Comparison of ENCODE assay signal across 10 mouse cellular contexts in genomic region chr11:79144043-79144591, GRCm38 (mm10). TPM values are rescaled to one million over a fixed set of nuclear protein-coding genes. Genes with fewer than 3 reads are reported as not detected.
DNase-seq lines count a peak whose midpoint lies in the region; ATAC-seq and TF ChIP-seq lines count a peak whose summit lies in the region.
"Had no signal": no experiment of that assay in that cellular context is flagged by ENCODE, and none has a peak within 500 bp of the region (broad histone marks: within the 10 kb centered on the region; RNA-seq: fewer than 3 reads in every experiment).

No protein-coding gene starts in this region.

- no peak for TF ChIP-seq POLR2A in kidney, adult 2 months (IDR thresholded peaks at IDR 0.05; ENCODE audit: low read depth, low read length)

- H3K27ac ChIP-seq in kidney, postnatal 0 days, result no peak overlapping the region
- H3K27ac ChIP-seq in kidney, adult 2 months (ENCODE audit: insufficient read depth, low read depth, low read length), result no peak overlapping the region
- H3K27ac ChIP-seq in embryonic facial prominence, embryonic 15.5 days (replicated peaks), result no peak overlapping the region
- H3K27ac ChIP-seq in intestine, embryonic 14.5 days (ENCODE audit: low read depth), result no peak overlapping the region
- 0 out of 2 replicates have a peak overlapping the region, but pooled peaks have one; percentile 38 for H3K27ac ChIP-seq in neural tube, embryonic 13.5 days (replicated peaks)

- no peaks in the 10 kb centered on the region; the same call in 1 of the 2 replicates for H3K4me1 ChIP-seq in kidney, postnatal 0 days (replicated peaks; ENCODE audit: insufficient read depth, low read length)
- peaks cover 7% of the 10 kb centered on the region; the same call in 1 of the 2 replicates for H3K4me1 ChIP-seq in kidney, adult 2 months (ENCODE audit: control insufficient read depth, insufficient read depth, low read length)
- peaks cover 40% of the 10 kb centered on the region for H3K4me1 ChIP-seq in embryonic facial prominence, embryonic 15.5 days
- H3K4me1 ChIP-seq in intestine, embryonic 14.5 days (replicated peaks; ENCODE audit: control insufficient read depth, insufficient read depth, low read length), result peaks cover 25% of the 10 kb centered on the region
- peaks cover 46% of the 10 kb centered on the region for H3K4me1 ChIP-seq in neural tube, embryonic 13.5 days (replicated peaks)

- no peaks in the 10 kb centered on the region for H3K36me3 ChIP-seq in kidney, postnatal 0 days (ENCODE audit: insufficient read depth, low read length)
- no peaks in the 10 kb centered on the region for H3K36me3 ChIP-seq in kidney, adult 2 months (ENCODE audit: control insufficient read depth, insufficient read depth, low read length)
- no peaks in the 10 kb centered on the region for H3K36me3 ChIP-seq in embryonic facial prominence, embryonic 15.5 days
- no peaks in the 10 kb centered on the region for H3K36me3 ChIP-seq in intestine, embryonic 14.5 days (ENCODE audit: control insufficient read depth, insufficient read depth, low read length)
- no peaks in the 10 kb centered on the region for H3K36me3 ChIP-seq in neural tube, embryonic 13.5 days

- H3K9ac ChIP-seq in kidney, postnatal 0 days (ENCODE audit: low read depth, low read length), result no peak overlapping the region
- H3K9ac ChIP-seq in embryonic facial prominence, embryonic 15.5 days, result no peak overlapping the region
- no peak overlapping the region for H3K9ac ChIP-seq in intestine, embryonic 14.5 days (ENCODE audit: low read length)
- peak overlapping the region; percentile 91; the same call in 1 of the 2 replicates for H3K9ac ChIP-seq in neural tube, embryonic 13.5 days

- no peaks in the 10 kb centered on the region for H3K9me3 ChIP-seq in kidney, postnatal 0 days (replicated peaks; ENCODE audit: low read length)
- no peaks in the 10 kb centered on the region for H3K9me3 ChIP-seq in embryonic facial prominence, embryonic 15.5 days (replicated peaks)
- H3K9me3 ChIP-seq in intestine, embryonic 14.5 days (ENCODE audit: control insufficient read depth, low read length), result no peaks in the 10 kb centered on the region
- no peaks in the 10 kb centered on the region for H3K9me3 ChIP-seq in neural tube, embryonic 13.5 days

- no peaks in the 10 kb centered on the region for H3K27me3 ChIP-seq in kidney, postnatal 0 days (ENCODE audit: insufficient read depth, low read length)
- H3K27me3 ChIP-seq in kidney, adult 2 months (replicated peaks; ENCODE audit: control insufficient read depth, insufficient read depth, low read length), result no peaks in the 10 kb centered on the region
- no peaks in the 10 kb centered on the region for H3K27me3 ChIP-seq in embryonic facial prominence, embryonic 15.5 days
- no peaks in the 10 kb centered on the region for H3K27me3 ChIP-seq in intestine, embryonic 14.5 days (replicated peaks; ENCODE audit: control insufficient read depth, insufficient read depth, low read length)
- H3K27me3 ChIP-seq in neural tube, embryonic 13.5 days, result no peaks in the 10 kb centered on the region

- H3K4me2 ChIP-seq in kidney, postnatal 0 days (ENCODE audit: low read length), result peak overlapping the region; percentile 86
- H3K4me2 ChIP-seq in embryonic facial prominence, embryonic 15.5 days (replicated peaks), result peak overlapping the region; percentile 73
- peak overlapping the region; percentile 83; the same call in 1 of the 2 replicates for H3K4me2 ChIP-seq in intestine, embryonic 14.5 days (ENCODE audit: low read length)
- peak overlapping the region; percentile 71 for H3K4me2 ChIP-seq in neural tube, embryonic 13.5 days

- H3K4me3 ChIP-seq in kidney, postnatal 0 days (replicated peaks; ENCODE audit: low read depth, low read length), result peak overlapping the region; percentile 96; the same call in 1 of the 2 replicates
- H3K4me3 ChIP-seq in kidney, adult 2 months (ENCODE audit: insufficient read depth, low read depth, low read length), result no peak overlapping the region
- H3K4me3 ChIP-seq in embryonic facial prominence, embryonic 15.5 days (replicated peaks), result peak overlapping the region; percentile 95
- H3K4me3 ChIP-seq in intestine, embryonic 14.5 days (ENCODE audit: low read depth, low read length), result no peak overlapping the region
- H3K4me3 ChIP-seq in neural tube, embryonic 13.5 days, result peak overlapping the region; percentile 85
- H3K4me3 ChIP-seq: erythroblast, embryonic 14.5 days had no signal

- no peak for DNase-seq in kidney, postnatal 0 days (ENCODE audit: low spot score)
- DNase-seq in kidney, adult 2 months, result no peak
- no peak for DNase-seq in intestine, embryonic 14.5 days (ENCODE audit: low spot score)
- DNase-seq in cerebellum, postnatal 36 days, result no peak
- DNase-seq in right cerebral cortex, postnatal 25 days, result no peak
- no peak for DNase-seq in cerebellum, adult 18-20 months
- DNase-seq: left cerebral cortex, postnatal 4 days had no signal

- WGBS in kidney, postnatal 0 days, result 82% methylated on average over 2 of the region's 2 CpGs
- 82% methylated on average over 2 of the region's 2 CpGs for WGBS in kidney, adult 2 months
- WGBS in embryonic facial prominence, embryonic 15.5 days, result 87% methylated on average over 2 of the region's 2 CpGs
- WGBS in intestine, embryonic 14.5 days, result 86% methylated on average over 2 of the region's 2 CpGs
- WGBS in neural tube, embryonic 13.5 days, result 79% methylated on average over 2 of the region's 2 CpGs

- no peak for ATAC-seq in kidney, postnatal 0 days (replicated peaks; ENCODE audit: low FRiP score, low read depth)
- ATAC-seq in embryonic facial prominence, embryonic 15.5 days (ENCODE audit: insufficient number of reproducible peaks, low FRiP score, low TSS enrichment, low read depth), result no peak
- ATAC-seq in intestine, embryonic 14.5 days (replicated peaks; ENCODE audit: low FRiP score, low TSS enrichment, low read depth), result no peak
- no peak for ATAC-seq in neural tube, embryonic 13.5 days (ENCODE audit: low read depth)

- TF ChIP-seq CTCF in kidney, postnatal 0 days (IDR thresholded peaks at IDR 0.05; ENCODE audit: low read depth), result no peak
- no peak for TF ChIP-seq CTCF in kidney, adult 2 months (conservative IDR thresholded peaks at IDR 0.05; ENCODE audit: insufficient read depth, insufficient read length, low read depth, low read length)

RNA-seq across cellular contexts. Expression of gene Ksr1, which starts 2.1 kb away (rescaled TPM):
- polyA plus RNA-seq in kidney, postnatal 0 days (2015; fragmentation: Nextera tagmentation; extraction: Ambion mirVana), result 1.7 and 1.8 TPM in 2 replicates
- polyA plus RNA-seq in kidney, adult 2 months (2012; rRNA removed), result 7.8 and 9.8 TPM in 2 replicates
- polyA plus RNA-seq in embryonic facial prominence, embryonic 15.5 days (2015; fragmentation: Nextera tagmentation; extraction: Ambion mirVana), result 5.6 and 5.8 TPM in 2 replicates
- 5.5 and 6.0 TPM in 2 replicates for polyA plus RNA-seq in intestine, embryonic 14.5 days (2014; fragmentation: Nextera tagmentation; extraction: Ambion mirVana)
- polyA plus RNA-seq in neural tube, embryonic 13.5 days (2015; fragmentation: Nextera tagmentation; extraction: Ambion mirVana), result 4.6 and 4.8 TPM in 2 replicates

Comparison
In these comparisons a context has a peak if more than half of its experiments do, and no peak if none do; other contexts are left out.
1. H3K4me3 ChIP-seq: peak in kidney, postnatal 0 days (single experiment), embryonic facial prominence, embryonic 15.5 days (single experiment) and neural tube, embryonic 13.5 days (single experiment); none in kidney, adult 2 months (single experiment) and intestine, embryonic 14.5 days (single experiment).
2. Peak in every context shown above with its lines, with median percentiles within 50 percentile points of each other: H3K4me2 ChIP-seq.